Mouse (Mus musculus): Measurements from ENCODE around the gene Raph1. TPM values are rescaled to one million over a fixed set of nuclear protein-coding genes. Genes with fewer than 3 reads are reported as not detected.

The Raph1 gene
- total and polyA plus RNA-seq, 2 experiments from 2014 or later = 41.4 to 139 TPM

GRCm38 (mm10) chr1:60609011-60609775 lies 42.3 kb upstream of the Raph1 start:
- peak; percentile 91 for DNase-seq (ENCODE audit: low spot score)
- H3K4me2 ChIP-seq (ENCODE audit: low read depth, low read length) = no peak overlapping the region
- WGBS = 43% methylated on average over 8 of the region's 8 CpGs

GRCm38 (mm10) chr1:60604481-60605021 lies 37.6 kb upstream of the Raph1 start:
- TF ChIP-seq EP300 (IDR thresholded peaks at IDR 0.05; ENCODE audit: low read depth) = no peak
- no peak for TF ChIP-seq CTCF (IDR thresholded peaks at IDR 0.05; ENCODE audit: low read depth)
- WGBS = 79% methylated on average over 3 of the region's 3 CpGs
- no peaks in the 10 kb centered on the region for H3K4me1 ChIP-seq (ENCODE audit: control insufficient read depth, insufficient read depth)
- no peak overlapping the region for H3K27ac ChIP-seq (ENCODE audit: low read depth)
- no peak overlapping the region for H3K4me3 ChIP-seq (ENCODE audit: low read depth, low read length)
- H3K9ac ChIP-seq (replicated peaks; ENCODE audit: low read depth, low read length) = no peak overlapping the region
- H3K27me3 ChIP-seq (ENCODE audit: control insufficient read depth, insufficient read depth, low read length) = no peaks in the 10 kb centered on the region
- H3K9me3 ChIP-seq (replicated peaks; ENCODE audit: control insufficient read depth, low read length) = no peaks in the 10 kb centered on the region
- H3K36me3 ChIP-seq (replicated peaks; ENCODE audit: control insufficient read depth, insufficient read depth, low read length) = no peaks in the 10 kb centered on the region
- ATAC-seq (ENCODE audit: insufficient read depth, low read depth) (no peak), DNase-seq (ENCODE audit: low spot score) (no peak)
- H3K4me2 ChIP-seq (ENCODE audit: low read depth, low read length) = no peak overlapping the region

More at GRCm38 (mm10) chr1:60609011-60609775, 42.3 kb upstream of the Raph1 start:
- H3K27me3 ChIP-seq (ENCODE audit: control insufficient read depth, insufficient read depth, low read length) = no peaks in the 10 kb centered on the region
- no peaks in the 10 kb centered on the region for H3K36me3 ChIP-seq (replicated peaks; ENCODE audit: control insufficient read depth, insufficient read depth, low read length)
- no peak overlapping the region for H3K4me3 ChIP-seq (ENCODE audit: low read depth, low read length)
- no peak overlapping the region for H3K9ac ChIP-seq (replicated peaks; ENCODE audit: low read depth, low read length)
- ATAC-seq (ENCODE audit: insufficient read depth, low read depth) = peak; percentile 90
- peaks cover 15% of the 10 kb centered on the region for H3K4me1 ChIP-seq (ENCODE audit: control insufficient read depth, insufficient read depth)
- no peaks in the 10 kb centered on the region for H3K9me3 ChIP-seq (replicated peaks; ENCODE audit: control insufficient read depth, low read length)
- H3K27ac ChIP-seq (ENCODE audit: low read depth) = peak overlapping the region; percentile 77
- TF ChIP-seq EP300 (IDR thresholded peaks at IDR 0.05; ENCODE audit: low read depth) (peak; percentile 99), CTCF (IDR thresholded peaks at IDR 0.05; ENCODE audit: low read depth) (no peak)

- H3K9ac ChIP-seq (replicated peaks; ENCODE audit: low read depth, low read length) = no peak overlapping the region
- no peak overlapping the region for H3K4me2 ChIP-seq (ENCODE audit: low read depth, low read length)
- H3K9me3 ChIP-seq (replicated peaks; ENCODE audit: control insufficient read depth, low read length) = no peaks in the 10 kb centered on the region
- no peak overlapping the region for H3K27ac ChIP-seq (ENCODE audit: low read depth)
- no peaks in the 10 kb centered on the region for H3K4me1 ChIP-seq (ENCODE audit: control insufficient read depth, insufficient read depth)
- no peaks in the 10 kb centered on the region for H3K36me3 ChIP-seq (replicated peaks; ENCODE audit: control insufficient read depth, insufficient read depth, low read length)
- TF ChIP-seq EP300 (IDR thresholded peaks at IDR 0.05; ENCODE audit: low read depth) = no peak
- TF ChIP-seq CTCF (IDR thresholded peaks at IDR 0.05; ENCODE audit: low read depth) = no peak
- 85% methylated on average over 6 of the region's 6 CpGs for WGBS
- ATAC-seq (ENCODE audit: insufficient read depth, low read depth) = no peak
- no peaks in the 10 kb centered on the region for H3K27me3 ChIP-seq (ENCODE audit: control insufficient read depth, insufficient read depth, low read length)
- DNase-seq (ENCODE audit: low spot score) = no peak
- H3K4me3 ChIP-seq (ENCODE audit: low read depth, low read length) = no peak overlapping the region
These were observed 33.8 kb upstream of the Raph1 start for GRCm38 (mm10) chr1:60600682-60601081.

- H3K27ac ChIP-seq (ENCODE audit: low read depth) = no peak overlapping the region
- TF ChIP-seq CTCF (IDR thresholded peaks at IDR 0.05; ENCODE audit: low read depth) = no peak
- TF ChIP-seq EP300 (IDR thresholded peaks at IDR 0.05; ENCODE audit: low read depth) = no peak
- no peaks in the 10 kb centered on the region for H3K9me3 ChIP-seq (replicated peaks; ENCODE audit: control insufficient read depth, low read length)
- ATAC-seq (ENCODE audit: insufficient read depth, low read depth) (no peak), DNase-seq (ENCODE audit: low spot score) (no peak)
- H3K27me3 ChIP-seq (ENCODE audit: control insufficient read depth, insufficient read depth, low read length) = no peaks in the 10 kb centered on the region
- no peaks in the 10 kb centered on the region for H3K4me1 ChIP-seq (ENCODE audit: control insufficient read depth, insufficient read depth)
- no peak overlapping the region for H3K4me2 ChIP-seq (ENCODE audit: low read depth, low read length)
- H3K36me3 ChIP-seq (replicated peaks; ENCODE audit: control insufficient read depth, insufficient read depth, low read length) = no peaks in the 10 kb centered on the region
- no peak overlapping the region for H3K9ac ChIP-seq (replicated peaks; ENCODE audit: low read depth, low read length)
- H3K4me3 ChIP-seq (ENCODE audit: low read depth, low read length) = no peak overlapping the region
- 89% methylated on average over 3 of the region's 3 CpGs for WGBS
These were observed 33.0 kb upstream of the Raph1 start for GRCm38 (mm10) chr1:60599926-60600325.

- Histone ChIP-seq H3K27ac (ENCODE audit: low read depth) (no peak overlapping the region), H3K9ac (replicated peaks; ENCODE audit: low read depth, low read length) (no peak overlapping the region), H3K4me3 (ENCODE audit: low read depth, low read length) (no peak overlapping the region), H3K36me3 (replicated peaks; ENCODE audit: control insufficient read depth, insufficient read depth, low read length) (no peaks in the 10 kb centered on the region), H3K4me2 (ENCODE audit: low read depth, low read length) (no peak overlapping the region), H3K4me1 (ENCODE audit: control insufficient read depth, insufficient read depth) (no peaks in the 10 kb centered on the region), H3K27me3 (ENCODE audit: control insufficient read depth, insufficient read depth, low read length) (no peaks in the 10 kb centered on the region), H3K9me3 (replicated peaks; ENCODE audit: control insufficient read depth, low read length) (no peaks in the 10 kb centered on the region)
- ATAC-seq (ENCODE audit: insufficient read depth, low read depth) = no peak
- WGBS = 63% methylated on average over 6 of the region's 6 CpGs
- no peak for TF ChIP-seq EP300 (IDR thresholded peaks at IDR 0.05; ENCODE audit: low read depth)
- no peak for TF ChIP-seq CTCF (IDR thresholded peaks at IDR 0.05; ENCODE audit: low read depth)
- DNase-seq (ENCODE audit: low spot score) = no peak
These were observed 32.3 kb upstream of the Raph1 start for GRCm38 (mm10) chr1:60599013-60599701.

All from heart, postnatal 0 days (tissue).